Mouse (Mus musculus) intestine, embryonic 14.5 days (tissue): Measurements from ENCODE around the gene Prlr. TPM values are rescaled to one million over a fixed set of nuclear protein-coding genes. Genes with fewer than 3 reads are reported as not detected.

ENCODE experiments used
- ATAC-seq: fragments of 200-750 bp; cut with Nextera tagmentation; replicated peaks from 2 replicates; pipeline ENCODE4 v1.8.0; 2017; ENCODE audit warnings: low read depth, moderate number of reproducible peaks, moderate TSS enrichment, moderate library complexity; ENCODE audit not compliant: low FRiP score, low TSS enrichment
- DNase-seq: peaks from one replicate; pipeline ENCODE4 v3.0.0-alpha.2; 2018; ENCODE audit warnings: low spot score
- H3K27ac ChIP-seq: fragments of 300-500 bp; sonication (generic); 2 replicates; pipeline ENCODE4 v1.5.1; 2014; ENCODE audit warnings: low read depth, mild to moderate bottlenecking, control low read depth
- H3K27me3 ChIP-seq: fragments of 300-500 bp; sonication (generic); replicated peaks from 2 replicates; pipeline ENCODE4 v1.6.1; 2014; ENCODE audit warnings: low read length, control low read depth; ENCODE audit not compliant: control insufficient read depth, insufficient read depth
- H3K36me3 ChIP-seq: fragments of 300-500 bp; sonication (generic); 2 replicates; pipeline ENCODE4 v1.6.1; 2014; ENCODE audit warnings: low read length, control low read depth; ENCODE audit not compliant: control insufficient read depth, insufficient read depth
- H3K4me1 ChIP-seq: fragments of 300-500 bp; sonication (generic); replicated peaks from 2 replicates; pipeline ENCODE4 v1.6.1; 2014; ENCODE audit warnings: low read length, control low read depth, mixed read lengths; ENCODE audit not compliant: control insufficient read depth, insufficient read depth
- H3K4me2 ChIP-seq: fragments of 300-500 bp; sonication (generic); 2 replicates; pipeline ENCODE4 v1.6.1; 2014; ENCODE audit warnings: low read length
- H3K4me3 ChIP-seq: fragments of 300-500 bp; sonication (generic); 2 replicates; pipeline ENCODE4 v1.5.1; 2014; ENCODE audit warnings: low read depth, low read length, control low read depth, mixed read lengths
- H3K9ac ChIP-seq: fragments of 300-500 bp; sonication (generic); 2 replicates; pipeline ENCODE4 v1.6.1; 2014; ENCODE audit warnings: mild to moderate bottlenecking, low read length
- H3K9me3 ChIP-seq: fragments of 300-500 bp; sonication (generic); 2 replicates; pipeline ENCODE4 v1.6.1; 2016; ENCODE audit warnings: low read length, control low read depth; ENCODE audit not compliant: control insufficient read depth
- WGBS: fragments of 180-500 bp; shearing (Covaris S2); extraction: QIAGEN DNeasy Blood & Tissue Kit; methylation state at CpG from one replicate; pipeline ENCODE4 v1.1.7; 2014; 5-methylcytosine and 5-hydroxymethylcytosine counted together
- polyA plus RNA-seq: library from polyadenylated mRNA; unstranded; fragments of >200 nt; fragmentation: Nextera tagmentation; extraction: Ambion mirVana; gene quantifications from 2 replicates; pipeline ENCODE4 v1.2.1, GENCODE M21; 2014

The Prlr gene
- polyA plus RNA-seq, 1 experiment from 2014 or later, result 10.7 TPM

DNA sequence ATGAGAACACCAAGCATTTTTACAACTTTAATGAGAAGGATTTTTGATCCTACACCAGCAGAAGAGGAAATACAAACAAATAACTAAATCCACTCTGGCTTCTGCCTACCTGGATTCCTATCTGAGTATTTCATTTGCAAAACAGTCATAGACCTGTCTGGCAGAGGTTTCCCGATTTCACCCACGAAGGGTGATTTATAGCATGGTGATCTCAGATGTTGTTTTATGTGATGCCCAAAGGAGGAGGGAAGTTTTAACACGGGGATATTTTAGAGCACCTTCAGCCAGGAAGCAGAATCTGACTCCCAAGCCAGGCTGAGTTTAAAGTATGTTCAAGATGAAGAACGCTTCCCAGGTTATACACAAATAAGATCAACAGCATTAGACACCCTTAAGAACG is 134.8 kb downstream of the Prlr start:
- WGBS, result 49% methylated on average over 5 of the region's 5 CpGs
- no peak overlapping the region for H3K4me3 ChIP-seq

DNA sequence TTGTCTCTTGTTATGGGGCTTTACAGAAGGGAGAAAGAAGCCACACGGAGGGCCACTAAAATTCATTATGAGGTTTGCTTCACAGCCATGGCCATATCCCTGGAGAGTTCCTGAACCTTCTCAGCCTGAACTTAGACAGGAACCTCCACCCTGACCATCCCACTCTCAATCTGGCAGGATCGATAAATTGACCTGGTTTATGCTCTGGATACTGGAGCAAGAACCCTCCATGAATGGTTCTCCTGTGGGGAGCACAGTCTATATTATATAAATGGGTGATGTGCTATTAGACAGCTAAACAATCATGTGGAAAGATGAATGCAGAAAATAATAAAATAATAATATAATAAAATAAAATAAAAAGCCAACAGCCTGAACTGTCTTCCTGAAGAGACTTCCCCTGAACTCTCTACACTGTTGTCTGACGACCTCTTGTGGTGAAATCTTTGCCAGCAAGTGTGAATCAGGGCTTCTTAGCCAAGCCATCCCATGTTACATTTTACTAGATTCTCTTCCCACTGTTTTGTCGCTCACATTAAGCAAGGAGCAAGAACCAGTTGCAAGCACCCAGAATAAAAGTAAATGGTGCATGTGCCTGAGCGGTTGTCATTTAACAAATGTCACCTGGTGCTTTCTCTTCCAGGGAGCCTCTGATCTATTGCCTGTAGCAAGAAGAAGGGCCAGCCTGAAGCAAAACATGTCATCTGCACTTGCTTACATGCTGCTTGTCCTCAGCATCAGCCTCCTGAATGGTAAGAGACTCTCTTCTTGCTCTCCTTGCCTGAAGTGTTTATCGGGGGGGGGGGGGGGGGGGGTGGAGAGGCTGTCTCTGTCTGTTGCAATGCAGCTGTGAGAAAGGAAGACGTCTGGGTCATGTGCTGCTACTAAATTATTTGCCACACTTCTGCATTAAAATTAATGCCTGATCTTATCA is 136.8 kb downstream of the Prlr start:
- DNase-seq (peak; percentile 58), ATAC-seq (0 out of 2 replicates have a peak, but pooled peaks have one; percentile 19)
- no peaks in the 10 kb centered on the region for H3K27me3 ChIP-seq
- WGBS, result 39% methylated on average over 7 of the region's 7 CpGs
- H3K4me2 ChIP-seq, result no peak overlapping the region
- no peaks in the 10 kb centered on the region for H3K4me1 ChIP-seq
- H3K9me3 ChIP-seq, result no peaks in the 10 kb centered on the region
- H3K27ac ChIP-seq, result no peak overlapping the region
- H3K9ac ChIP-seq, result no peak overlapping the region
- no peaks in the 10 kb centered on the region for H3K36me3 ChIP-seq
- H3K4me3 ChIP-seq, result no peak overlapping the region

More for the DNA sequence above, 134.8 kb downstream of the Prlr start:
- Histone ChIP-seq H3K9ac (no peak overlapping the region), H3K4me2 (no peak overlapping the region), H3K4me1 (no peaks in the 10 kb centered on the region), H3K27me3 (no peaks in the 10 kb centered on the region), H3K36me3 (no peaks in the 10 kb centered on the region), H3K9me3 (no peaks in the 10 kb centered on the region), H3K27ac (no peak overlapping the region)
- DNase-seq, result no peak
- no peak for ATAC-seq

DNA sequence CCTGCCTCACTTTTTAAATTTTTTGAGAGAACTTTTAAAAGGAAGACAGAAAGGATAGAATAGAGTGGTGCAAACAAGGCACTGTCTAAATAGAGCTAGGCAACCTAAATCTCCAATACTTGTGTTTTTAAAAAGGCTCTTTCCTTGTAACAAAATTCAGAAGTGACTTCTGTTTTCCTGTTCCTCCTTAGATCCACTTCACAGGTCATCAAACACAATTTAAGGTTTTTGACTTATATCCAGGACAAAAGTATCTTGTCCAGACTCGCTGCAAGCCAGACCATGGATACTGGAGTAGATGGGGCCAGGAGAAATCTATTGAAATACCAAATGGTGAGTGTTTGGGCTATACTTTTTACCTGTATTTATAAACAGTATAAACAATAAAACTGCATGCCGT is 148.0 kb downstream of the Prlr start, which contains the start of gene Gm21973:
Gm21973 (plus strand) TSS at position 301 of the 400 bp plus-strand sequence.
- Histone ChIP-seq H3K9me3 (no peaks in the 10 kb centered on the region), H3K36me3 (no peaks in the 10 kb centered on the region), H3K27me3 (no peaks in the 10 kb centered on the region), H3K4me2 (no peak within 1 kb of the TSS), H3K4me1 (no peaks in the 10 kb centered on the region), H3K9ac (no peak within 1 kb of the TSS), H3K4me3 (no peak within 1 kb of the TSS), H3K27ac (no peak within 1 kb of the TSS)
- WGBS, result 88% methylated on average over 2 of the region's 2 CpGs
- DNase-seq (no peak), ATAC-seq (no peak)

DNA sequence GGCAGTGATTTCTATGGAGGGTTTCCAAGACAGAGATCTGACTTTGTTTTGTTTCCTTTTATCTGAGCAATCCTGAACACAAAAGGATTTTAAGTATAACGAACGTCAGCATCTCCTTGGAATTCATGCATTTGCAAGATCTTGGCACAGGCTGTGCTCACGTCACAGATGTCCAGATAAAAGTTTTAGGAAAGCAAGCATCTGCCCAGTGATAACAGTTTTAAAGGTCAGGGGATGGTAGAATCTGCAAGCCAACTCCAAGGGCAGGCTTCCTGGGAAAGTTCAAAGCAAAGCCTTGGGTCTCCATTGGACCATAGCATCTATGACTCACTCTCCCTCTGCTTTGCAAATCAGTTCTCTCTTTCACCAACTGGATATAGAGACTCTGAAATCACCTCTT is 153.6 kb downstream of the Prlr start:
- ATAC-seq (no peak), DNase-seq (no peak)
- H3K9ac ChIP-seq, result no peak overlapping the region
- 81% methylated on average over 3 of the region's 3 CpGs for WGBS
- no peaks in the 10 kb centered on the region for H3K36me3 ChIP-seq
- H3K27me3 ChIP-seq, result no peaks in the 10 kb centered on the region
- no peak overlapping the region for H3K4me3 ChIP-seq
- no peaks in the 10 kb centered on the region for H3K9me3 ChIP-seq
- no peak overlapping the region for H3K27ac ChIP-seq
- no peak overlapping the region for H3K4me2 ChIP-seq
- no peaks in the 10 kb centered on the region for H3K4me1 ChIP-seq

DNA sequence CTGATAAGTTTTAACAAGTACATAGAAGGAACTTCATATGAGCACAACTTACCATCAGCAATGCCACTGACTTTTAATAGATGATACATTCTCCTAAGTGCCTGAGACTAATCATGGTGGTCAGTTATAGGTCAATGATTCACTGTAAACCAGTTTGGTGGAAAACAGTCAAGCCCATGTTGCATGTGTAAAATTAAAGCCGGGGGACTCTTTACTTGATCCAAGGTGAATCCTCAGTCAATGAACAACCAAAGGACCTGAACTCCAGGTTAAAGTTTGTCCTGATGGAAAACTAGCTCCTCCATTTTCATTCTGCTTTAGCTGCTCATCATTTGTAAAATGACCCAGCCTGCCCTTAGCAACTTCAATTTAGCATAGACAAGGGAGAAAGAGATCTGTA is 155.5 kb downstream of the Prlr start:
- Histone ChIP-seq H3K27me3 (no peaks in the 10 kb centered on the region), H3K4me2 (no peak overlapping the region), H3K9ac (no peak overlapping the region), H3K27ac (no peak overlapping the region), H3K9me3 (no peaks in the 10 kb centered on the region), H3K4me1 (no peaks in the 10 kb centered on the region), H3K4me3 (no peak overlapping the region), H3K36me3 (no peaks in the 10 kb centered on the region)
- ATAC-seq (no peak), DNase-seq (no peak)
- WGBS, result 88% methylated on average over 1 of the region's 1 CpGs

DNA sequence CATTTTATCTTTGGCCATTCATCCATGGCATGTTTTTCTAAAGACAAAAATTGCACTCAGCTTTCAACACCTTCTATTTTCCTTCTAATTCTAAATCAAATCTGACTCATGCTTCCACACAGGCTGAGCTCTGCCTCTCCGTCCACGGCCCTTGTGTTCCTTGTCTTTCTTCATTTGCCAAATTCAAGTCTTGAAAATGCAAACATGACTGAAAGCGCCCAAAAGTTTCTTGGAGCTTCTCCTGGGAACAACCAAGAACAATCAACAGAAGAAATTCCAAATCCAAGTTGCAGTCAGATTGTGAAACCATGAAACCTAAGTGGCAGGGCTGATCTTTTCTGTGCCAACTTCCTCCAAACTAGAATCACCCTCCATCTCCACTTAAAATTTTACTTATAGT is 161.6 kb downstream of the Prlr start:
- H3K27ac ChIP-seq, result no peak overlapping the region
- no peak overlapping the region for H3K4me2 ChIP-seq
- no peaks in the 10 kb centered on the region for H3K9me3 ChIP-seq
- no peaks in the 10 kb centered on the region for H3K36me3 ChIP-seq
- no peak overlapping the region for H3K9ac ChIP-seq
- ATAC-seq (no peak), DNase-seq (no peak)
- no peaks in the 10 kb centered on the region for H3K27me3 ChIP-seq
- 82% methylated on average over 3 of the region's 3 CpGs for WGBS
- no peak overlapping the region for H3K4me3 ChIP-seq
- no peaks in the 10 kb centered on the region for H3K4me1 ChIP-seq

DNA sequence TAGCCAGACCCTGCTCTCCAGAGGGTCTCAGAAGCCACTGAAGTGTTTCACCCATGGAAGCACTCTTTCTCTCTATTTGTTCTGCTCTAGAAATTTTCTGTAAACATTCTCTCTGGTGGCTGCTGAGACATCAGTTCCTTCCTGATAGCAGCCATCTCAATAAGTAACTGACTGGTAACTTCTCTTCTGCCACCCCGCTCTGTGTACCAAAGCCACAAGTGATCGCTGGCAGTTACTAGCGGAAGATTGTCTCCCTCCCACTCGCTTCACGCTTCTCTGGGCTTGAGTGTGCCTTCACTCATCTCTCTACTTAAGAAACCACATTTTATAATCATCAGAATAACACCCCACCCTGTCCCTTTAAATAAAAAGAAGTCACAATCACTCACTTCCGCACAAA is 170.0 kb downstream of the Prlr start:
- DNase-seq, result no peak
- 92% methylated on average over 6 of the region's 6 CpGs for WGBS

DNA sequence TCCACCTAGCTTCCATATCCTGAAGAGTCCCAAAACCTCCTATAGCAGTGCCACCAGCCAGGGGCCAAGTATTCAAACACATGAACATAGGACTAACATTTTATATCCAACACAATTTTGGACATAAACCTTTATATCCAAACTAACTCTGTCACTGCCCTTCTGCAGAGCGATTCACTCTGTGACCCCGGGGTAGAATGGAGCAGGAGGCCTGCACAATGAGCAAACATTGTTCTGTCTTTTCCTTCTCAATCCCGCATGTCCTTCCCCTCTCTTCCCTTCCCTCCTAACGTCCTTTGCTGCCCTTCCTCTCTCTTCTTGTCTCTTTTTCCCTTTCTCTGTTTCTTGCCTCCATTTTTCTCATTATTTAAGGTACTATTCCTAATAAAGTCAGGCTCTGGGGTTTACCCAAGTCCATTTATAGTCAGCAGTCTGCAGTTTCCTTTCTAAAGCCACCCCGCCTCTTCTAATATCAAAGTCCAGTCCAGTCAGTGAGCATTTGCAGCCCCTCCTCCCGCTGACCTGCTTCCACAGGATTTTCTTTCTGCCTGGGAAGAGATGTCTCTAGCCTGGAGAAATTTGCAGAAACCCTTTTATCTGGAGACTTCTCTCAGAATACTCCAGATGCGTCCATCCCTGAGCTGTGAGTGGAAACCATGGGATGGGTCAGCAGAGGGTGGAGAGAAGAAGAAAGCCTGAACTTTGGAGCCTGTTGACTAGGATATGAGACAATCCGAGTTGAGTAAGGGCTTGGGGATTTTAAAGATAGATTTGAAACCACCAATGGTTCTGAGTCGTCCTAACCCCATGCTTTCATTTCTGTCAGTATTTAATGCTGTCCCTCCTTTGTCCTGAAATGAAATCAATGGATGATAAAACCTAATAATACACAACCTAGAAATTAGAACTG is 181.3 kb downstream of the Prlr start, which contains the start of gene Agxt2:
Agxt2 (plus strand) TSS at position 494 of the 910 bp plus-strand sequence.
- Histone ChIP-seq H3K27ac (no peak within 1 kb of the TSS), H3K9ac (no peak within 1 kb of the TSS), H3K4me1 (no peaks in the 10 kb centered on the region), H3K36me3 (no peaks in the 10 kb centered on the region), H3K4me3 (no peak within 1 kb of the TSS), H3K9me3 (no peaks in the 10 kb centered on the region), H3K4me2 (no peak within 1 kb of the TSS), H3K27me3 (no peaks in the 10 kb centered on the region)
- DNase-seq (peak; percentile 52), ATAC-seq (no peak; the same call in 1 of the 2 replicates)
- WGBS, result 72% methylated on average over 9 of the region's 9 CpGs

More for the DNA sequence above, 170.0 kb downstream of the Prlr start:
- H3K36me3 ChIP-seq, result no peaks in the 10 kb centered on the region
- H3K9me3 ChIP-seq, result no peaks in the 10 kb centered on the region
- no peak overlapping the region for H3K4me3 ChIP-seq
- no peaks in the 10 kb centered on the region for H3K27me3 ChIP-seq
- no peak overlapping the region for H3K4me2 ChIP-seq
- H3K9ac ChIP-seq, result no peak overlapping the region
- ATAC-seq, result no peak
- no peaks in the 10 kb centered on the region for H3K4me1 ChIP-seq
- no peak overlapping the region for H3K27ac ChIP-seq
